Mouse (Mus musculus): ENCODE data around the gene Cisd1.

The Cisd1 gene

DNA sequence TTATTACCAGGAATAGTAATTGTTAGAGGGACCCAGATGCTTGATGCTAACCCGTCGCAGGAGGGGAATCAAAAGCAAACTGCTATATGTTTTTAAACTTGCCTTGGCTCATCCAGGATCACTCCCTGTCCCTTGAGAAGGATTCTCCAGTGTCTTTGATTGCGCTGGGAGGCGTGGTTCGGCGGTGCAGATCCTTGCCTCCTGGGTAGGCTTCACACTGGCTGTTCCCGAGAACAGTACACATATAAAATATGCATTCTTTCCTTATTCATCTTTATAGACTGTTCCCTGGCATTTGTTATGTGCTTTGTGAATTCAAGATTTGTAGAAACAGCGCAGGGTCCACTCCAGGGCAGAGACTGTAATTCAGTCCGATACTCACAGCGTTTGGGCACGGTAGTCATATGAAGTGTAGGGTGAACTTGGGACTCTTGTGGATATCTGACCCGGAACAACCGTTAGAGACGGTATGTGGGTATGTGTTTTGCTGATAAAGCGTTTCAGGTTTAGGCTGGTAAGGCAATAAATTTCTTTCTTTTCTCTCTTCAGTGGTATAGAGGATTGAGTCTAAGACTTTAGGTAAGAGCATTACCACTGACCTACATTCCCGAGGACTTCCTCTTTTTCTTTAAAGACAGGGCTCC lies 4.0 kb upstream of the Cisd1 start:
- DNase-seq (ENCODE audit: low read depth) = no peak

- peak; percentile 50 for DNase-seq (ENCODE audit: low read depth)
Observed at GRCm38 (mm10) chr10:71347964-71348636, 3.3 kb upstream of the Cisd1 start.

GRCm38 (mm10) chr10:71347509-71347949 lies 2.8 kb upstream of the Cisd1 start, which contains the start of gene Ipmk:
Ipmk (plus strand) TSS chr10:71347763.
- peak; percentile 97 for DNase-seq (ENCODE audit: low read depth)

DNA sequence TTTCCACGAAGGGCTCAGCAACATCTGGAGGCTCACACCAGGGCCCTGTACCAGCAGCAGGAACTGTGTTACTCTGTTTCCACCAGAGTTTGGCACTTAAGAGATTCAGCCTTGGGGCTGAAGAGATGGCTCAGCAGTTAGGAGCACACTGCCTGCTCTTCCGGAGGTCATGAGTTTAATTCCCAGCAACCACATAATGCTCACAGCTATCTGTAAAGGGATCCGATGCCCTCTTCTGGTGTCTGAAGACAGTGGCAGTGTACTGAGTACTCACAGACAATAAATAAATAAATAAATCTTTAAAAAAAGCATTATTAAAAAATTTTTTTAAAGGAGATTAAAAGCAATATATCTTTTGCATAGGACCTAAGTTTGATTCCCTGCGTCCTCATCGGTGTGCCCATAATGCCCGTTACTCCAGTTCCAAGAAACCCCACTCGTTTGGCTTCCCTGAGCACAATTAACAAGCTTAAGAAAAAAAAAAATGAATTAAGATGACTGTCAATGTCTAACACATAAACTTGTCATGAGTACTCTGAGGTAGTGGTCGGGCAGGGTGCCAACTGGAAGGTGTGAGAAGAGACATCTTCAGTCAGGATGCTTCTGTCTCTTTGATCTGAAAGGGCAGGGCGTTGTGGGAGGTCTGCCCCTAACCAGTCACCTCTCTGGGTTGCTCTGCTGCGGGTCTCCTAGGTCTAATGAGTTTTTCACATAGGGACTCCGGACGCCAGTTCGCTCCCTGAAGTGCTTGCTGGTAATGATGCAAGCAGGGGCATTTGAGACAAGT lies 2.2 kb upstream of the Cisd1 start:
- peak; percentile 91 for DNase-seq (ENCODE audit: low read depth)

DNA sequence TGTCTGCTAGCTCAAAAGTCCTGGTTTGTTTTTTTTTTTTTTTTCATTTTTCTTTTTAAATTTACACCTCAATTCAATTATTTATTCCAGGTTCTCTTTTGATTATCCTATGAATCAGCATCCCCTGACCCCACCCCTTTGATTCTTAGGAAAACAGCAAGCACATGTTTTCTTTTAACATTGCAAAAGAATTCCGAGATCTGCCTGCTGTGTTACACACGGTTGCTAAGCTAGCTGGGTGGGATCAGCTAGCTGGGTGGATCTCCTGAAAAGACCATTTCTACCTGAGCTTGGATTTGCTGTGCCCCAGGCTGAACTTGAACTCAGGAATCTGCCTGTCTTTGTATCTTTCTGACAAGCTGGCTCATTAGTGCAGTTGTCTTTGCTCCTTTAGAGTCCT lies 1.4 kb upstream of the Cisd1 start:
- DNase-seq (ENCODE audit: low read depth) = no peak

DNA sequence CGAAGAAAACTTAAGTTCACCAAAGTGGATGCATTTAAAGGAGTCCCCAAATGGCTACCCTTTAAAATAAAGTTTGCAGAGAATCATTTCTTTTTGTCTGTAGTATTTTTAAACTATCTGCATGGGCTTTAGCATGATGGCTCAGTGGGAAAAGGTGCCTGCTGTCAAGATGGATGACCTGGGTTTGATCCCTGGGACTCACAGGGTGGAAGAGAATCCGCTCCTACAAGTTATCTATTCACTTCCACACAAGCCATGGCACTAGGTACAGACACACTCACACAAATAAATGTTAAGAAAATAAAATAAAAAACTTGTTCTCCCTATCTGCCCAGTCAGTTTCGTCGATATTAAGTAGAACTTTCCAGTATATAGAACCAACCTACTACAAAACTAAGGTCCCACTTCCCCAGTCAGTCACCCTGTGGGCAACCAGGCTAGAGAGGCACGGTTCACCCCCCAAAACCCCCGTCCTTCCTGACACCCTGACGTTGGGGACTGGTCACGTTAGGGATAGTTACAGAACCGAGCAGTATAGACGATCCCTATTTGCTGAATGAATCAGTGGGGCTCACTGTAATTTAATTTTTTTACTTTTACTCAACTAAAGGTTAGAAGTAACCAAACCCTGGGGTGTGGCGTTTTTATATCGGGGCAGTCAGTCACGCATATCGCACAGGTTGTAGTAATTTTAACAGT lies 1.0 kb downstream of the Cisd1 start:
- DNase-seq (ENCODE audit: low read depth) = peak; percentile 35

DNA sequence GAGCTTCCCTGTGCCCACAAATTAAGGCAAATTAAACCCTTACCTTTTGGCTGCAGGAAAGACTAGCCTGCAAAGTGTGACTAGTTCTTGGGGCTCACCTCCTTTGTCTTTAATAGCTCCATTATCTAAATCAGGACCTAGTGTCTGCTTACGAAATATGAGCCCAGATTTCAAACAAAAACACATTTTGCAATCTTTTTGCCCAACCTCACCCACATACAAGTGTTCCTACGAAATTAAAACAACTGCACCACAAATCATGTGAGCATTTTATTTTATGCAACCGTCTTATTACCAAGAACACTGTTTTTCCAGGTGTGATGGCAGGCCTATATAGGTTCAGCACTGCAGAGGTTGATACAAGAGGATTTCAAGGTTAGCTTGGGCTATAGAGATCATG lies 1.6 kb downstream of the Cisd1 start:
- no peak for DNase-seq (ENCODE audit: low read depth)

GRCm38 (mm10) chr10:71342030-71342805 lies 2.5 kb downstream of the Cisd1 start:
- peak; percentile 48 for DNase-seq (ENCODE audit: low read depth)

DNA sequence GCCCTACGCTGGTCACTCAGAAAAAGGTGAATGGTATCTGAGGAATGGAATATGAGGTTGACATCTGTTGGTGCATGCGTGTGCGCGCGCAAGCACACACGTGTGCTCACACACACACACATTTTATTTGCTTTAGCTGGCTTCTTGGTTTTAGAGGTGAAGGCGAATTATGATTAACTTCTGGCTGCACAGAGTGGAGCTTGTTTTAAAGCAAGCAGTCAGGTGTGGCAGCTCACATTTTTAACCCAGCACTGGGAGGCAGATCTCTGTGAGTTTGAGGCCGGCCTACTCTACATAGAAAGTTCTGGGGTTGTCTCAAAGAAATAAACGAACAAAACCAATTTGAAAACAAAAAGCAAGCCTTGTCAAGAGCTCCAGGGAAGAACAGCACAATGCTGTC lies 3.5 kb downstream of the Cisd1 start:
- DNase-seq (ENCODE audit: low read depth) = no peak

DNA sequence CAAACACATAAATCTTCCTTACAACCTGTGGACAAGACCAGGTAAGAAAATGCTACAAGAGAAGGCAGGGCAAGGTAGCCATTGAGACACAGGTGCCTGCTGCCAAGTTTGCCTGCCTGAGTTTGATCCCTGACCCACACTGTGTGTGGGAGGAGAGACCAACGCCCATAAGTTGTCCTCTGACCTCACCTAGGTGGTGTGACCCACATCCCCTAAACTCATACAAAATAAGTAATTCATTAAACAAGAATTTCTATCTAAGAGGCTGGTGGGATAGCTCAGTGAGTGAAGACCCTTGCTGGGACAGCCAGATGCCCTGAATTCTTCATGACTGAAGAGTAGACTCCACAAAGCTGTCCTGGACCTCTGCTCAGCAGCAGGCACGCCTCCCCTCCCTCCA lies 4.6 kb downstream of the Cisd1 start:
- DNase-seq (ENCODE audit: low read depth) = no peak

- peak; percentile 54 for DNase-seq (ENCODE audit: low read depth)
Observed at GRCm38 (mm10) chr10:71339463-71339862, 5.3 kb downstream of the Cisd1 start.

DNA sequence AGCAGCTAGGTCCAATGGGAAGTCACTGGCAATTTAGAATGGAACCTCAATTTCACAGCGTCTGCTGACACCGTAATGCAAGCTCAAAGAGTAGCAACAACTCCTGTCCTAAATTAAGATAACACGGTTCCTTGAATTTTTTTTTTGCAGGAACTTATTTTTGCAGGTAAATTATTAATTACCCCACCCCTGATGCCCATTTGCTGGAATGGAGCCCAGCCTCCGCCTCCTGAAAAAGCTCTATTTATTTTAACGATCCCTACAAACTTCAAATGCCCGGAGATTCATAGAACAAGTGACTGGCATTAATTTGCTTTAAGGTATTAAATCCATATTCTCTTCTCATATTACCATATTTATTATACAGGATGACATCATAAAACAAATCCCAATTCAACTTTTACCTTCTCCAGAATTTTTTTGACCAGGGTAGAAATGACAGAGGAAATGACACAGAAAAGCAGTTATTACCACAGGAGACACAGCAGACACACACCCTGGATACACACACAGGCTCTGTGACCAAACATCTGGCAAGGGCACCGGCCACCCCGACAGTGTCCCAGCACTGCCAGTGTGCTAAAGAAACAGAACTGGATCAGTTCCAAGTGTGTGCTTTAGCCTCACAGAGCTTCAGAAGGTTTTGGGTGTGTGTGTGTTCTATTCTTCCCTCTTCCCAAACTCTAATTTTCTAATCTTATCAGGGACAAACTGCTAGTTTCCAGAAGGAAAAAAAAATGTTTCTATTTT lies 6.4 kb downstream of the Cisd1 start:
- no peak for DNase-seq (ENCODE audit: low read depth)

DNA sequence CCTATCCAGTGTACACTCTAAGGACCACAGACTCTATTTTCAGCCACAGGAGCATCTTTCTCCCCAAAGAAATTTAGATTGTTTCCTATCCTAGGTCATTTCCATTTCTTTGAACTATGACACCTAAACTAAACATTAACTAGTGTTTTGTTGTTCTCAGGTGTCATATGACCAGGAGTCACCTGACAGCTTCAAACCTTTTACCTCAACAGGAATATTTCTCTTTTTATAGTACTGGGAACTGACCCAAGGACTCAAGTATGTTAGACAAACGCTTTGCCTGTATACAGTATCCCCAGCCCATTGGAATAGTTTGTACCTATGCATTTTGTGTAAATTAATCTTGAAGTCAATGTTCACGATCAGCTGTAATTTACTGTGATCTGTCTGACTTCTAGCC lies 7.0 kb downstream of the Cisd1 start:
- DNase-seq (ENCODE audit: low read depth) = no peak

DNA sequence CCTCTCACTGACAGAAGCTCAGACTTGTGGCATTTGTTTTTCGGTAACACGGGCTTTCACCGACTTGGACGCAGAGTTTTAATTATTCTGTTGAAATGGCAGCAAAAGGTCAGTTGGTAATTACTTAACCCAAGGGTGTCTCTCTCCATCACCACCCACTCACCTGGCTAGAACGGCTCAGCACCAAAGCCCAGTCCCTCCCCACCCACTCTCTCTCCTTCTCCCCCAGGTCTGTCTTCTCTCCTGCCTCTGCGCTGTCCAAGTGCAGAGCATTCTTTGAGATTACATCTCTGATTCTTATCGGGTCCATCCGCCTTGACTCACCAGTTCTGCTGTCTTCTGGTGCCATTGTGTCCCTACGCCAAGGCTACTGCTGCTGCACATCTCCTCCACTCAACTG lies 11.9 kb downstream of the Cisd1 start:
- no peak for DNase-seq (ENCODE audit: low read depth)

DNA sequence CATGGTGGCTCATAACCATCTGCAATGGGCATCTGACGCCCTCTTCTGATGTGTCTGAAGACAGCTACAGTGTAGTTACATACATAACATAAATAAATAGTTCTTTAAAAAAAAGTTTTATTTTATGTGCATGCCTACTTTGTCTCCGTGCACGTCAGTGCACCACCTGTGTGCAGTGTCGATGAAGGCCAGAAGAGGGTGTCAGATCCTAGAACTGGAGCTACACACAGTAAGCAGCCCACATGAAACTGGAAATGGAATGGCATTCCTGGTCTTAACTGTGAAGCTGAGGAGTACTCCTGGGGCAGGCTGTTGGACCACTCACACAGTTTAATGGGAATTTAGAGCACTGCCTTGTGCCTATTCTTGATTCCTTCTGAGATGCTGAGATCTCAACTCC lies 12.4 kb downstream of the Cisd1 start:
- no peak for DNase-seq (ENCODE audit: low read depth)

- no peak for DNase-seq (ENCODE audit: low read depth)
Observed at GRCm38 (mm10) chr10:71331908-71332307, 12.8 kb downstream of the Cisd1 start.

DNA sequence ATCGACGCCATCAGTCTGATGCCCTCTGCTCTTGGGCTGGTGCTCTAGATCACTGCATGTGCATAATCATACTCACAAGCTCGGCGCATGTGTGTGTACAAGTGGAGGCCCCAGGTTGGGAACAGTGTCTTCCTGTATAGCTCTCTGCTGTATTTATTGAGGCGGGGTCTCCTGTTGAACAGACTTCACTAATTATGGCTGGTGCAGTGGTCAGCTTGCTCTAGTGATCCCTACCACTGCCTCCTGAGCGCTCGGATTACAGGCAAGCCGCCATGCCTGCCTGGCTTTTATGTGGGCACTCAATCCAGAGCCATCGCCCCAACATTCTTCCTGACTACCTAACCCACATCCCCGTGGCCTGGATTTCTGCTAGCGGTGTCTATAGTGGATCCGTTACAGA lies 14.7 kb downstream of the Cisd1 start:
- no peak for DNase-seq (ENCODE audit: low read depth)

DNA sequence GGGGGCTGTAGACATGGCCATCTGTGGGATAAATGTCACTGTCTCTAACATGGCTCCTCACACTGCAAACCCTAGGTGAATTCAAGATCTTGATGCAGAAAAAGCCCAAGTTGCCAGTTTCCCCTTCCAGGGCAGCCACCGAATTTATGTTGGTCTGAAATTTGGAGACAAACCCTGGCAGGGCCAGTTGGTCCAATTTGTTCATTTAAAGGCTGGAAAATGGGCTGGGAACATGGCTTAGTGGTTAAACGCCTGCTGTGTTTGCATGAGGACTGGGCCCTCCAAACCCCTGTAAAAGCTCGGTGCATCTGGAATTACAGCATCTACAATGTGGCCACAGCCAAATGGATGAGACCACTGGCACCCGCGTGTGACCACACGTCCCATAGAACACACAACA lies 15.5 kb downstream of the Cisd1 start:
- DNase-seq (ENCODE audit: low read depth) = no peak

GRCm38 (mm10) chr10:71328870-71329269 lies 15.9 kb downstream of the Cisd1 start:
- no peak for DNase-seq (ENCODE audit: low read depth)

DNA sequence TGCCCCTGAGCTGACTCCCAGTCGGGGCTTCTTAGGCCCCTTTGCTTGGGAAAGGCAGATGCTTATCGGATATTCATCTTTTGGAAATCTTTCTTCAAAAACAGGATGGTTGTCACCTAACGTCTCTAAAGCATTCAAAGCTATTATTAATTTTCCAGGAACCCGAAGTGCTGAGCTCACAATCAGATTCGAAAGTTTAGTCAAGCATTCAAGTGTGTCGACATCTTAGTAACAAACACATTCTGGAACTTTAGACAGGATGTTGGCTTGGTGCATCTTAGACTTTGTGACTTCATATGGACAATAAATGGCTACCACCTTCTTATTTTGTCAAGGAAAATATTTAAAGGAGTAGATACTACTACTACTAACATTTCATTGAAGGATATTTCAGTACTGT lies 16.4 kb downstream of the Cisd1 start:
- no peak for DNase-seq (ENCODE audit: low read depth)

- no peak for DNase-seq (ENCODE audit: low read depth)
Observed at GRCm38 (mm10) chr10:71327386-71327785, 17.4 kb downstream of the Cisd1 start.
